ENCODE assay signal across 8 mouse cellular contexts in genomic region chr19:5460465-5460911, GRCm38 (mm10). TPM values are rescaled to one million over a fixed set of nuclear protein-coding genes. Genes with fewer than 3 reads are reported as not detected.
DNase-seq lines count a peak whose midpoint lies in the region; ATAC-seq and TF ChIP-seq lines count a peak whose summit lies in the region.

Fibp (plus strand) TSS chr19:5460615.

- DNase-seq in A20 (ENCODE audit: low read depth, low spot score): peak; percentile 94
- peak; percentile 95 for DNase-seq in heart, embryonic 10.5 days (ENCODE audit: low spot score)
- DNase-seq in liver, adult 2 months (ENCODE audit: extremely low read depth, low read depth, low spot score): peak; percentile 73
- DNase-seq in splenic B cell, adult 2 months (ENCODE audit: low read depth, low spot score): peak; percentile 88

- TF ChIP-seq POLR2A in bone marrow macrophage, adult 2 months (IDR thresholded peaks at IDR 0.05; ENCODE audit: borderline replicate concordance, low read depth, low read length): peak; percentile 93
- peak; percentile 85 for TF ChIP-seq POLR2A in embryonic fibroblast, embryonic 13.5 days (IDR thresholded peaks at IDR 0.05; ENCODE audit: low read depth, low read length)
- TF ChIP-seq POLR2A in liver, adult 2 months (IDR thresholded peaks at IDR 0.05; ENCODE audit: extremely low read depth, insufficient read depth, low read length): peak; percentile 49; the same call in 1 of the 2 replicates
- peak; percentile 81 for TF ChIP-seq POLR2A in myocyte (IDR thresholded peaks at IDR 0.05; ENCODE audit: insufficient read length, low read depth)

- H3K9ac ChIP-seq in kidney, embryonic 15.5 days: peak within 1 kb of the TSS; percentile 70
- peak within 1 kb of the TSS; percentile 82 for H3K9ac ChIP-seq in liver, adult 2 months (ENCODE audit: low read depth, low read length)

- H3K27me3 ChIP-seq in heart, embryonic 10.5 days (ENCODE audit: insufficient read depth, poor library complexity, severe bottlenecking): 0 out of 2 replicates have a peak, but pooled peaks cover 7% of the 10 kb centered on the region
- H3K27me3 ChIP-seq in kidney, embryonic 15.5 days: 0 out of 2 replicates have a peak, but pooled peaks cover 2% of the 10 kb centered on the region
- H3K27me3 ChIP-seq in liver, adult 2 months (ENCODE audit: control insufficient read depth, insufficient read depth, low read length): no peaks in the 10 kb centered on the region
- no peaks in the 10 kb centered on the region for H3K27me3 ChIP-seq in myocyte (ENCODE audit: control insufficient read depth, insufficient read depth, insufficient read length)
- H3K27me3 ChIP-seq in splenic B cell, adult 2 months (ENCODE audit: control insufficient read depth, insufficient read depth, low read length, poor library complexity, severe bottlenecking): no peaks in the 10 kb centered on the region

- peak within 1 kb of the TSS; percentile 80 for H3K27ac ChIP-seq in bone marrow macrophage, adult 2 months (ENCODE audit: insufficient read depth, low read depth, low read length)
- peak within 1 kb of the TSS; percentile 82 for H3K27ac ChIP-seq in embryonic fibroblast, embryonic 13.5 days (ENCODE audit: insufficient read depth, low read length)
- H3K27ac ChIP-seq in heart, embryonic 10.5 days: peak within 1 kb of the TSS; percentile 89
- H3K27ac ChIP-seq in kidney, embryonic 15.5 days: peak within 1 kb of the TSS; percentile 71
- peak within 1 kb of the TSS; percentile 63 for H3K27ac ChIP-seq in liver, adult 2 months (replicated peaks; ENCODE audit: insufficient read depth, low read depth, low read length)

- H3K4me2 ChIP-seq in kidney, embryonic 15.5 days: peak within 1 kb of the TSS; percentile 80
- peak within 1 kb of the TSS; percentile 96 for H3K4me2 ChIP-seq in myocyte (ENCODE audit: low read depth)

- H3K9me3 ChIP-seq in heart, embryonic 10.5 days: no peaks in the 10 kb centered on the region
- no peaks in the 10 kb centered on the region for H3K9me3 ChIP-seq in kidney, embryonic 15.5 days (replicated peaks)

- H3K79me2 ChIP-seq in liver, adult 2 months (ENCODE audit: control insufficient read depth, insufficient read depth, low read length): peaks cover 12% of the 10 kb centered on the region; the same call in 1 of the 2 replicates
- peaks cover 28% of the 10 kb centered on the region for H3K79me2 ChIP-seq in myocyte (ENCODE audit: control insufficient read depth, insufficient read depth)

- H3K4me3 ChIP-seq in bone marrow macrophage, adult 2 months (ENCODE audit: insufficient read depth, low read length): peak within 1 kb of the TSS; percentile 80
- H3K4me3 ChIP-seq in embryonic fibroblast, embryonic 13.5 days (ENCODE audit: insufficient read depth, low read length): peak within 1 kb of the TSS; percentile 84
- H3K4me3 ChIP-seq in heart, embryonic 10.5 days: peak within 1 kb of the TSS; percentile 84
- H3K4me3 ChIP-seq in kidney, embryonic 15.5 days (replicated peaks): peak within 1 kb of the TSS; percentile 69
- peak within 1 kb of the TSS; percentile 85 for H3K4me3 ChIP-seq in liver, adult 2 months (ENCODE audit: insufficient read depth, low read depth, low read length)
- peak within 1 kb of the TSS; percentile 94 for H3K4me3 ChIP-seq in myocyte

- H3K36me3 ChIP-seq in heart, embryonic 10.5 days: peaks cover 32% of the 10 kb centered on the region
- peaks cover 38% of the 10 kb centered on the region for H3K36me3 ChIP-seq in kidney, embryonic 15.5 days
- H3K36me3 ChIP-seq in liver, adult 2 months (ENCODE audit: control insufficient read depth, insufficient read depth, low read length): no peaks in the 10 kb centered on the region
- H3K36me3 ChIP-seq in myocyte (ENCODE audit: control insufficient read depth, insufficient read depth): peaks cover 12% of the 10 kb centered on the region
- peaks cover 3% of the 10 kb centered on the region; the same call in 1 of the 2 replicates for H3K36me3 ChIP-seq in splenic B cell, adult 2 months (ENCODE audit: control insufficient read depth, insufficient read depth, low read length, poor library complexity, severe bottlenecking)

- H3ac ChIP-seq in myocyte (ENCODE audit: control insufficient read depth, insufficient read length): peak within 1 kb of the TSS; percentile 72

- TF ChIP-seq CTCF in bone marrow macrophage, adult 2 months (IDR thresholded peaks at IDR 0.05; ENCODE audit: low read depth, low read length): no peak
- no peak for TF ChIP-seq CTCF in embryonic fibroblast, embryonic 13.5 days (IDR thresholded peaks at IDR 0.05; ENCODE audit: borderline replicate concordance, insufficient read depth, low read length)
- no peak for TF ChIP-seq CTCF in liver, adult 2 months (IDR thresholded peaks at IDR 0.05; ENCODE audit: low read depth, low read length)

- ATAC-seq in kidney, embryonic 15.5 days (replicated peaks; ENCODE audit: low FRiP score): peak; percentile 43

- peaks cover 14% of the 10 kb centered on the region for H3K4me1 ChIP-seq in bone marrow macrophage, adult 2 months (ENCODE audit: control insufficient read depth, insufficient read depth, low read length)
- H3K4me1 ChIP-seq in embryonic fibroblast, embryonic 13.5 days (ENCODE audit: control insufficient read depth, insufficient read depth, low read length): peaks cover 16% of the 10 kb centered on the region; the same call in 1 of the 2 replicates
- peaks cover 45% of the 10 kb centered on the region for H3K4me1 ChIP-seq in heart, embryonic 10.5 days
- H3K4me1 ChIP-seq in kidney, embryonic 15.5 days: peaks cover 53% of the 10 kb centered on the region
- H3K4me1 ChIP-seq in liver, adult 2 months (ENCODE audit: control insufficient read depth, insufficient read depth, low read length): peaks cover 8% of the 10 kb centered on the region; the same call in 1 of the 2 replicates

- under 1% methylated on average over 32 of the region's 32 CpGs for WGBS in heart, embryonic 10.5 days
- WGBS in kidney, embryonic 15.5 days: under 1% methylated on average over 32 of the region's 32 CpGs
- under 1% methylated on average over 32 of the region's 32 CpGs for WGBS in liver, adult 2 months

TF ChIP-seq in myocyte, 11 proteins besides CTCF, POLR2A, EP300 and RAD21:
- peak; percentile 83 for TF ChIP-seq POLR2AphosphoS2 (IDR thresholded peaks at IDR 0.05; ENCODE audit: insufficient read length, low read depth)
- no peak for TF ChIP-seq REST (IDR thresholded peaks at IDR 0.05; ENCODE audit: insufficient read depth, insufficient read length)
- TF ChIP-seq TCF3 (IDR thresholded peaks at IDR 0.05; ENCODE audit: insufficient read length, low read depth): no peak
- TF ChIP-seq USF1 (IDR thresholded peaks at IDR 0.05; ENCODE audit: low read depth): no peak

RNA-seq across cellular contexts. Expression of gene Fibp, which starts in this region (rescaled TPM):
- polyA plus RNA-seq in bone marrow macrophage, adult 2 months (2012; ENCODE audit: insufficient read depth, insufficient read length, missing spikeins): 69.7 and 70.6 TPM in 2 replicates
- 53.1 and 66.3 TPM in 2 replicates for polyA plus RNA-seq in embryonic fibroblast, embryonic 13.5 days (2011; ENCODE audit: insufficient read length, low read depth, missing spikeins)
- polyA plus RNA-seq in heart, embryonic 10.5 days (2016; fragmentation: Nextera tagmentation; extraction: Ambion mirVana): 79.5 and 87.9 TPM in 2 replicates
- polyA plus RNA-seq in kidney, embryonic 15.5 days (2015; fragmentation: Nextera tagmentation; extraction: Ambion mirVana): 119 and 128 TPM in 2 replicates
- total RNA-seq in liver, adult 2 months (2014; rRNA removed): 25.8 and 32.0 TPM in 2 replicates
- polyA plus RNA-seq in liver, adult 2 months (2012; rRNA removed): 38.5 and 46.6 TPM in 2 replicates
- polyA plus RNA-seq in myocyte (2012; fragmentation: generic; extraction: Trizol): 122 TPM

Comparison
In these comparisons a context has a peak if more than half of its experiments do, and no peak if none do; other contexts are left out.
1. Peak in every context shown above with its lines: DNase-seq, ATAC-seq, H3K4me3 ChIP-seq and H3K27ac ChIP-seq.